8 mouse cellular contexts compared by ENCODE assay signal in the genomic region with DNA sequence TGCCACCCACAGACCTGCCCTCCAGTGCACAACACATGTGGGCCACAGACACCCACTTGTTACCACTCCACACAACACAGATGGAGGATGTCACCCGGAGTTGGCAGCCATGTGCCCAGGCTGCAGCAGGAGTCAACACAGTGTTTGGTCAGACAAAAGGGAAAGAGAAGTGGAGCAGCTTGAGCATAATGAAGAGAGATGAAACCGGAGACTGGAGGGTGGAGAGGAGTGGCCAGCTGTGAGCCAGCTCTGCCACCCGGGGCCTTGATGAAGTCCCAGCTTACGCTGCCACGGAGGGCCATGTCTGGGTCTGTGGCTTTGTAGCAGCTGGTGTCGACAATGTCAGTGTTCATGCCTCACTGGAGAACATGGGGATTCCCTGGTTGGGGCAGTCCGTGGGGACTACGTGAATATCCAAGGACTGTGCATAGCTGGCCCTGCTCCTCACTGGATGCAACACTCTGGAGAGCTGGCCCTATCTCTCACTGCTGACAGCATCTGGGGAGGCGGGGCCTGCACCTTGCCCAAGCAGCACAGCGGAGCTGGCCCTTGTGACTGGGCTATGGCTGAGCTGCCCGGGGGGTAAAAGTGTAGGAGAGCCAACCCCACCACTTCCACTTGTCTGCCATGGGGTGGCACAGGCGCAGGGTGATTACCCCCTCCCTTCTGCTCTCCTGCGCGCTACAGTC.
DNase-seq lines count a peak whose midpoint lies in the region; ATAC-seq and TF ChIP-seq lines count a peak whose summit lies in the region.

No protein-coding gene starts in this region.

- no peak for TF ChIP-seq EP300 in stomach, postnatal 0 days (optimal IDR thresholded peaks at IDR 0.05)

- 59% methylated on average over 12 of the region's 14 CpGs for WGBS in stomach, embryonic 14.5 days
- WGBS in stomach, postnatal 0 days: 65% methylated on average over 13 of the region's 14 CpGs
- WGBS in heart, embryonic 12.5 days: 48% methylated on average over 14 of the region's 14 CpGs
- WGBS in limb, embryonic 13.5 days: 58% methylated on average over 14 of the region's 14 CpGs
- 42% methylated on average over 14 of the region's 14 CpGs for WGBS in neural tube, embryonic 15.5 days

- peak; percentile 63; the same call in 1 of the 2 replicates for ATAC-seq in stomach, embryonic 14.5 days (ENCODE audit: insufficient number of reproducible peaks, insufficient read depth, low FRiP score, low read depth)
- ATAC-seq in stomach, postnatal 0 days (ENCODE audit: low FRiP score, low TSS enrichment): no peak
- peak; percentile 85 for ATAC-seq in heart, embryonic 12.5 days (ENCODE audit: insufficient number of reproducible peaks, low FRiP score)
- ATAC-seq in limb, embryonic 13.5 days (ENCODE audit: low FRiP score, low read depth): peak; percentile 44
- ATAC-seq in neural tube, embryonic 15.5 days (ENCODE audit: low FRiP score): peak; percentile 43; the same call in 1 of the 2 replicates

- no peak overlapping the region for H3K4me3 ChIP-seq in stomach, embryonic 14.5 days (ENCODE audit: low read depth, low read length)
- no peak overlapping the region for H3K4me3 ChIP-seq in stomach, postnatal 0 days (ENCODE audit: low read depth, low read length)
- no peak overlapping the region for H3K4me3 ChIP-seq in heart, embryonic 12.5 days
- H3K4me3 ChIP-seq in limb, embryonic 13.5 days: no peak overlapping the region
- H3K4me3 ChIP-seq in neural tube, embryonic 15.5 days (replicated peaks): no peak overlapping the region

- no peak overlapping the region for H3K4me2 ChIP-seq in stomach, embryonic 14.5 days (replicated peaks; ENCODE audit: low read depth, low read length)
- no peak overlapping the region for H3K4me2 ChIP-seq in stomach, postnatal 0 days (replicated peaks; ENCODE audit: low read depth)
- peak overlapping the region; percentile 35 for H3K4me2 ChIP-seq in heart, embryonic 12.5 days
- no peak overlapping the region for H3K4me2 ChIP-seq in limb, embryonic 13.5 days (replicated peaks)
- H3K4me2 ChIP-seq in neural tube, embryonic 15.5 days: no peak overlapping the region

- no peak for TF ChIP-seq CTCF in stomach, postnatal 0 days (IDR thresholded peaks at IDR 0.05; ENCODE audit: low read depth)

- no peaks in the 10 kb centered on the region for H3K36me3 ChIP-seq in stomach, embryonic 14.5 days (ENCODE audit: control insufficient read depth, insufficient read depth, low read length)
- no peaks in the 10 kb centered on the region; the same call in 1 of the 2 replicates for H3K36me3 ChIP-seq in stomach, postnatal 0 days (ENCODE audit: control insufficient read depth, insufficient read depth, low read length)
- H3K36me3 ChIP-seq in heart, embryonic 12.5 days: no peaks in the 10 kb centered on the region
- H3K36me3 ChIP-seq in limb, embryonic 13.5 days: no peaks in the 10 kb centered on the region
- H3K36me3 ChIP-seq in neural tube, embryonic 15.5 days: no peaks in the 10 kb centered on the region

- no peaks in the 10 kb centered on the region for H3K4me1 ChIP-seq in stomach, embryonic 14.5 days (ENCODE audit: control insufficient read depth, insufficient read depth, low read length)
- H3K4me1 ChIP-seq in stomach, postnatal 0 days (replicated peaks; ENCODE audit: control insufficient read depth, insufficient read depth): no peaks in the 10 kb centered on the region
- H3K4me1 ChIP-seq in heart, embryonic 12.5 days (replicated peaks): peaks cover 37% of the 10 kb centered on the region
- H3K4me1 ChIP-seq in limb, embryonic 13.5 days: 0 out of 2 replicates have a peak, but pooled peaks cover 3% of the 10 kb centered on the region
- peaks cover 27% of the 10 kb centered on the region for H3K4me1 ChIP-seq in neural tube, embryonic 15.5 days

- DNase-seq in stomach, postnatal 0 days (ENCODE audit: low spot score): no peak
- DNase-seq in urinary bladder, adult 18-20 months (ENCODE audit: low spot score in 2 of 2): no peak
- no peak for DNase-seq in thymus, postnatal 14 days
- no peak for DNase-seq in layer of hippocampus, postnatal 25 days (ENCODE audit: extremely low spot score in 1 of 2, low spot score in 1 of 2)

- no peaks in the 10 kb centered on the region for H3K27me3 ChIP-seq in stomach, embryonic 14.5 days (ENCODE audit: control insufficient read depth, insufficient read depth, low read length)
- no peaks in the 10 kb centered on the region for H3K27me3 ChIP-seq in stomach, postnatal 0 days (ENCODE audit: control insufficient read depth, insufficient read depth, low read length)
- H3K27me3 ChIP-seq in heart, embryonic 12.5 days (replicated peaks): no peaks in the 10 kb centered on the region
- H3K27me3 ChIP-seq in limb, embryonic 13.5 days: no peaks in the 10 kb centered on the region
- H3K27me3 ChIP-seq in neural tube, embryonic 15.5 days (replicated peaks): no peaks in the 10 kb centered on the region

- no peak overlapping the region for H3K9ac ChIP-seq in stomach, embryonic 14.5 days (replicated peaks; ENCODE audit: low read depth, low read length)
- H3K9ac ChIP-seq in stomach, postnatal 0 days (ENCODE audit: low read length): no peak overlapping the region
- peak overlapping the region; percentile 31; the same call in 1 of the 2 replicates for H3K9ac ChIP-seq in heart, embryonic 12.5 days
- H3K9ac ChIP-seq in limb, embryonic 13.5 days: no peak overlapping the region
- no peak overlapping the region for H3K9ac ChIP-seq in neural tube, embryonic 15.5 days (replicated peaks)

- no peaks in the 10 kb centered on the region for H3K9me3 ChIP-seq in stomach, embryonic 14.5 days (ENCODE audit: control insufficient read depth, low read depth, low read length)
- no peaks in the 10 kb centered on the region for H3K9me3 ChIP-seq in stomach, postnatal 0 days (ENCODE audit: control insufficient read depth, low read length)
- no peaks in the 10 kb centered on the region for H3K9me3 ChIP-seq in heart, embryonic 12.5 days (replicated peaks)
- no peaks in the 10 kb centered on the region for H3K9me3 ChIP-seq in limb, embryonic 13.5 days
- no peaks in the 10 kb centered on the region for H3K9me3 ChIP-seq in neural tube, embryonic 15.5 days (replicated peaks)

- H3K27ac ChIP-seq in stomach, embryonic 14.5 days (ENCODE audit: low read length): no peak overlapping the region
- H3K27ac ChIP-seq in stomach, postnatal 0 days (replicated peaks): no peak overlapping the region
- H3K27ac ChIP-seq in heart, embryonic 12.5 days (ENCODE audit: poor library complexity, severe bottlenecking): peak overlapping the region; percentile 41
- H3K27ac ChIP-seq in limb, embryonic 13.5 days: no peak overlapping the region
- H3K27ac ChIP-seq in neural tube, embryonic 15.5 days (replicated peaks): peak overlapping the region; percentile 46

Comparison
In these comparisons a context has a peak if more than half of its experiments do, and no peak if none do; other contexts are left out.
1. H3K27ac ChIP-seq: peak in heart, embryonic 12.5 days (single experiment) and neural tube, embryonic 15.5 days (single experiment); none in stomach, embryonic 14.5 days (single experiment), stomach, postnatal 0 days (single experiment) and limb, embryonic 13.5 days (single experiment).